Mouse (Mus musculus) urinary bladder, postnatal 10 days (tissue): ENCODE measurements around the gene Adra2c.

Source experiments
- DNase-seq: peaks from one replicate; pipeline ENCODE4 v3.0.0; 2022; ENCODE audit warnings: low spot score

Adra2c gene

GRCm38 (mm10) chr5:35278019-35278418 is at the start of gene Adra2c:
Gene Adra2c, plus strand, starts transcription at chr5:35278319.
- no peak for DNase-seq

GRCm38 (mm10) chr5:35233142-35233541 is 45.0 kb upstream of the Adra2c start:
- DNase-seq, result no peak

GRCm38 (mm10) chr5:35237757-35238156 is 40.4 kb upstream of the Adra2c start:
- no peak for DNase-seq

DNA sequence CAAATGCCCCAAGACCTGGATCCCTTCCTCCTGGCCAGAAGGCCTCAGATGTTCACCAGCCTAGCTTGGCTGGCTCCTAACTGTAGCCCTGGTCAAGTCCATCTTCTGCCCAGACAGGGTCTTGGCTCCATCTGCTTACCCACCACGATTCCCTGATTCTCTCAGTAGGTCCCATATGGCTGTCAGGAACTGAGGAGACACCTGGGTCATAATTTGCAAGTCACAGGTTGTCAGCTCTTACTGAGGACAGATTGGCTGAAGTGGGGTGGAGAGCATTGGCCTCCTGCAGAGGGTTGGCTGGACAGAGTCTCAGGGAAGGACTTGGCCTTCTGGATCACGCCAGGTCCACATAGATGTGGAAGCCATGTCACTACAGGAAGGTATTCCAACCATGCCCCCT is 39.5 kb upstream of the Adra2c start:
- no peak for DNase-seq

DNA sequence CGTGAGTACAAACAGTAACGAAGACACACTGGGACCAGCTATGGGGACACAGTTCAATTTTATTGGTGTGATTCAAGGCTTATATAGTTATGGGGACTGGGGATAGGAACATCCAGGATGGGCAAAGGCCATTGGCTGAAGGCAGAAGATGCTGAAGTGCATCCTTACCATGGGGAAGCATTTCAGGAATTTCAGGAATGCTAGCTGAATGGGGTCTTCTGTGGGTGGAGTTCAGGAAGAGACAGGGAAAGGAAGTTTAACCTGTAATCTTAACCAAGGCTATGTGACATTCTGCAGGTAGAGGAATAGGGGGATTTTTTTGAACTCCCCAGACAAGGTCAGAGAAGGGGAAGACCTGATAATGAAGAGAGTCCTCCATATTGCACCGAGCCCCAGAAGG is 36.6 kb upstream of the Adra2c start:
- no peak for DNase-seq

DNA sequence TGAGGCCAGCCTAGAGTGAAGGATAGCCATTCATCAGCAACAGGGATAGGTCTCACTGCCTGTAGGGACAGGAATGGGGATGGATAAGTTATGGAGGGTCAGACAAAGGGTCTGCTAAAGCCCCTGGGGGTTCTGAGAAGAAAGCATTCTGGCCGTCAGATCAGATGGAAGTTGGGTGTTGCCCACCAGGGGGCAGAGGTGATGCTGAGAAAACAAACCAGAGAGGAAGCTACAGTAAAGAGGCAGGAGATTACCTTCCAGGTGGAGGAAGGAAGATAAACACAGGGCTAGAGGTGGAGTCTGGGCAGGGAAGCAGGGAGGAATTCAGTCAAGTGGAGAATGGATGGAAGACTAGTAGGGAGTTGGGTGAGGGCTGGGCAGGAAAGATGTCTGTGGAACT is 33.9 kb upstream of the Adra2c start:
- DNase-seq, result no peak

- DNase-seq, result no peak
These were observed 32.4 kb upstream of the Adra2c start for GRCm38 (mm10) chr5:35245555-35246273.

DNA sequence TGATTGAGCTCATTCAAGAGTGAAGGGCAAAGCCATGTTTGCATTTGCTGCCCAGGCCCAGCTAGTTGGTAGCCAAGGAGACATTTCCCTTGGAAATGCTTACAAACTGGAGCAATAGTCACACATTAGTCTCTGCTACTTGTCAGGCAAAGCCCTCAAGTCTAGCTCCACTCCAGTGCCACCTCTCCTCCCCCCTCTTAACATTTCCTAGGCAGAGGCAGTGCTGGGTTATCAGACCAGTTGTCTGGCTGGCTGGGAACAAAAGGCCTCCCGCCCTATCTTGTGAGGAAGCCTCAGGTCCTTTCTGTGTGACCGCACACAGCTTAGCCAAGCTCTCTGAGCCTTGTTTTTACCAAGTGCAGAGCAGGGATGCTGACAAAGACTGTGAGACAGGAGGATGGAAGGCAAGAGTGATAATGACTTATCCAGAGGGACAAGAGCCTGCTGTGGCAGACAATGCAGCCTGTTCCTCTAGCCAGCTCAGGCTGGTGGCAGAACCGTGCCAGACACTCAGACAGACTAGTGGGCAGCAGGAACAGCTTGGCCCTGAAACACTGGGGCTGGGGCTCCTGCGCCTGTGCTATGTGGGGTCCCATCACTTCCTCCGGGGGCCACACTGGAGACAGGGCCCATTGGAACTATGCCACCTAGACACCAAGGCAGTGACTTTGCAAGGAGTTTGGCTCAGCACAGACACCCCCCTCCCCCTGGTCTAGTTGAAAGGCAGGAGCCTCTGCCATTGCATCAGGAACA is 23.0 kb upstream of the Adra2c start:
- DNase-seq, result no peak

DNA sequence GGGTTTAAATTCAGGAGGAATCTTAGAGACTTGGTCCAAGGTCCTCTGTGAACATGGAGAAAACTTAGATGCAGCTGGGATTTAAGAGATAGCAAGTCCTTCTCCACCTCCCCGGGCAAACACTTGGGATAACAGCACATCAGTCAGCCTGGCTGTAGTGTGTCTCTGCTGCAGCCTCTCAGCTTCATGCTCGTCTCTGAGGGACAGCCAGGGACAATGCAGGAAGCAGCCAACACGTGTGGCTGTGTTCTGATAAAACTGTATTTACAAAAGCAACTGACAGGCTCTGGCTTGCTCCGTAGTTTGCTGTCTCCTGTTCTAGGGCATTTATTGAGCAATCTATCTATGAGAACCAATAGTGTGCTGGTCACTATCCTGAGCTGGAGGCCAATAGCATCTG is 14.4 kb upstream of the Adra2c start:
- DNase-seq, result no peak

GRCm38 (mm10) chr5:35267486-35267885 is 10.6 kb upstream of the Adra2c start:
- DNase-seq, result no peak

- no peak for DNase-seq
These were observed 2.8 kb upstream of the Adra2c start for GRCm38 (mm10) chr5:35275356-35275755.

GRCm38 (mm10) chr5:35278741-35279695 is 899 bp downstream of the Adra2c start:
- no peak for DNase-seq

DNA sequence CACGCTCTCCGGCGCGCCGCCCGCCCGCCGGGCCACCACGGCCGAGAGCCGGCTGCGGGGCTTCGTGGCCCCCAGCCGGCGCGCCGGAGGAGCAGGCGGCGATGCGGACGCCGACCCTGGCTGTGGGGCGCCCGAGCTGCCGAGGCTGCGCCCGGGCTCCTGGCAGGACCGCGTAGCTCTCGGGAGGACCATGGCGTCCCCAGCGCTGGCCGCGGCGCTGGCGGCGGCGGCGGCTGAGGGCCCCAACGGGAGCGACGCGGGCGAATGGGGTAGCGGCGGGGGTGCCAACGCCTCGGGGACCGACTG is 1.5 kb downstream of the Adra2c start:
- DNase-seq, result no peak

DNA sequence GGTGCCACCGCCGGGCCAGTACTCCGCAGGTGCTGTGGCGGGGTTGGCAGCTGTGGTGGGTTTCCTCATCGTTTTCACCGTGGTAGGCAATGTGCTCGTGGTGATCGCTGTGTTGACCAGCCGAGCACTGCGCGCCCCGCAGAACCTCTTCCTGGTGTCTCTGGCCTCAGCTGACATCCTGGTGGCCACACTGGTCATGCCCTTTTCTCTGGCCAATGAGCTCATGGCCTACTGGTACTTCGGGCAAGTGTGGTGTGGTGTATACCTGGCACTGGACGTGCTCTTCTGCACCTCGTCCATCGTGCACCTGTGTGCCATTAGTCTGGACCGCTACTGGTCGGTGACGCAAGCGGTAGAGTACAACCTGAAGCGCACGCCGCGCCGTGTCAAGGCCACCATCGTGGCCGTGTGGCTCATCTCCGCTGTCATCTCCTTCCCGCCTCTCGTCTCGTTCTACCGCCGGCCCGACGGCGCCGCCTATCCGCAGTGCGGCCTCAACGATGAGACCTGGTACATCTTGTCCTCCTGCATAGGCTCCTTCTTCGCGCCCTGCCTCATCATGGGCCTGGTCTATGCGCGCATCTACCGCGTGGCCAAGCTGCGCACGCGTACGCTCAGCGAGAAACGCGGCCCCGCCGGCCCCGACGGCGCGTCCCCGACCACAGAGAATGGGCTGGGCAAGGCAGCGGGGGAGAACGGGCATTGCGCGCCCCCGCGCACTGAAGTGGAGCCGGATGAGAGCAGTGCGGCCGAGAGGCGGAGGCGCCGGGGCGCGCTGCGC is 2.1 kb downstream of the Adra2c start:
- no peak for DNase-seq

DNA sequence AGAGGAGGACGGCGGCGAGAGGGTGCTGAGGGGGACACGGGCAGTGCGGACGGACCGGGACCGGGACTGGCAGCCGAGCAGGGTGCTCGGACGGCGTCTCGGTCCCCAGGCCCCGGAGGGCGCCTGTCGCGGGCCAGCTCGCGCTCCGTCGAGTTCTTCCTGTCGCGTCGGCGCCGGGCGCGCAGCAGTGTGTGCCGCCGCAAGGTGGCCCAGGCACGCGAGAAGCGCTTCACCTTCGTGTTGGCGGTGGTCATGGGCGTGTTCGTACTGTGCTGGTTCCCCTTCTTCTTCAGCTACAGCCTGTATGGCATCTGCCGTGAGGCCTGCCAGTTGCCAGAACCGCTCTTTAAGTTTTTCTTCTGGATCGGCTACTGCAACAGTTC is 2.7 kb downstream of the Adra2c start:
- no peak for DNase-seq

DNA sequence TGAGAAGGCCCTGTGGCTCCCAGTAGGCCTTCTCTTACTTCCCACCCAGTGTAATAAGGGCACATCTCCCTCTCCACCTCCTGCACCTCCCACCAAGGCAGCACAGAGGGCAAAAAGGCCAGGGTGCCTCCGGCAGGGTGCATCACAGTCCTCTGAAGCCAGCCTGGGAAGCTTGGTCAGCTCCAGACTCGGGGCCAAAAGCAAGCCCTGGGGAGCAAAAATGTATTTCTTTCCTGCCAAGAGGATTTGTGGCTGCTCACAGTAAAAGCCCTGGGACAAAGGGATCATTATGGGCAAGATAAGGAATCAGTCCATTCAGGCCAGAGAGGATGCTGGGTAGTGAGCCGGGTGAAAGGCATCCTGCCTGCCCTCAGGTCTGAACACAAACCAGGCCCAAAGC is 7.2 kb downstream of the Adra2c start:
- DNase-seq, result no peak

GRCm38 (mm10) chr5:35286190-35286589 is 8.1 kb downstream of the Adra2c start:
- DNase-seq, result no peak

- no peak for DNase-seq
These were observed 21.5 kb downstream of the Adra2c start for GRCm38 (mm10) chr5:35299621-35300020.

GRCm38 (mm10) chr5:35304191-35304590 is 26.1 kb downstream of the Adra2c start:
- no peak for DNase-seq

DNA sequence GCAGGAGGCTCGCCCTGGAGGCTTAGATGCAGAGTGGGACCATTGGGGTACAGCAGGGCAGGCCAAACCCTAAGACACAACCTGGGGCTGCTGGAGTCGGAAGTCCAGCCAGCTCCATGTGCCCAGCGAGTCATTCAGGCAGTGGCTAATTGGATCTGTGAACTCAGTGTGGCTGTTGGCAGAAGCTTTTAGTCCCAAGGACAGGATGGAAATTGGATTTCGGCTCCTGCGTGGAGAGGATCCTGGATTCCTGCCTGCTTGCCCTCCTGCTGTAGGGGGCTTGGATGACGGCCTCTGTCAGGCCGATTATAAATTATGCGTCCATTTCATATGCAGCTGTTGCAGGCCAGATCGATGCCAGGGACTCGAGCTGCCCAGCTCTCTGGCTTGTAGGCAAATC is 27.2 kb downstream of the Adra2c start:
- DNase-seq, result no peak

GRCm38 (mm10) chr5:35306692-35307091 is 28.6 kb downstream of the Adra2c start:
- DNase-seq, result no peak

GRCm38 (mm10) chr5:35309853-35310252 is 31.7 kb downstream of the Adra2c start:
- no peak for DNase-seq
